In the genomic region with DNA sequence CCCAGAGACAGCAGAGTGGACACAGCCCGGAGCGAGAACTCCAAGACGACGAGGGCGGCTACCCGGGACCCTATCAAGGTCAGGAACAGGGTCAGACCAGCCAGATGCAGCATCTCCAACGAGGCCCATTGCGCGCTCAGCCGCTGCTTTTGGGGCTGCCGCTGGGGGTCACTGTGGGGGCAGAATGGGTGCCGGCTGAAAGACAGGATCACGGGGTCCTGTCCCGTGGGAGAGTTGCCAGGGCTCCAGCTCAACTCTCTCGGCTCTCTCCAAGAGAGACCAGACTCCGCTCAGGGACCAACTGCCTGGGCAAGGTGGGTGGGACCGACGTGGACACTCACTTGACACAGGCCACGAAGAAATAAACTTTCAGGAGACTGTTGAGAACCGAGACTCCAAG, we compare ENCODE assay signal across 8 mouse cellular contexts. TPM values are rescaled to one million over a fixed set of nuclear protein-coding genes. Genes with fewer than 3 reads are reported as not detected.
DNase-seq lines count a peak whose midpoint lies in the region; ATAC-seq lines count a peak whose summit lies in the region.

No protein-coding gene starts in this region.

- H3K9me3 ChIP-seq in intestine, embryonic 14.5 days (ENCODE audit: control insufficient read depth, low read length): no peaks in the 10 kb centered on the region
- no peaks in the 10 kb centered on the region for H3K9me3 ChIP-seq in limb, embryonic 10.5 days (replicated peaks)

- 5% methylated on average over 20 of the region's 20 CpGs for WGBS in intestine, embryonic 14.5 days
- 1% methylated on average over 20 of the region's 20 CpGs for WGBS in limb, embryonic 10.5 days

- no peaks in the 10 kb centered on the region for H3K36me3 ChIP-seq in intestine, embryonic 14.5 days (ENCODE audit: control insufficient read depth, insufficient read depth, low read length)
- H3K36me3 ChIP-seq in limb, embryonic 10.5 days: no peaks in the 10 kb centered on the region

- H3K9ac ChIP-seq in intestine, embryonic 14.5 days (ENCODE audit: low read length): peak overlapping the region; percentile 35

- peak overlapping the region; percentile 50 for H3K4me2 ChIP-seq in intestine, embryonic 14.5 days (ENCODE audit: low read length)

- H3K27me3 ChIP-seq in intestine, embryonic 14.5 days (replicated peaks; ENCODE audit: control insufficient read depth, insufficient read depth, low read length): no peaks in the 10 kb centered on the region
- H3K27me3 ChIP-seq in limb, embryonic 10.5 days (ENCODE audit: low read depth, poor library complexity, severe bottlenecking): no peaks in the 10 kb centered on the region

- DNase-seq in cerebellum, adult 9-11 months: peak; percentile 31
- DNase-seq in cerebellum, adult 8-10 months: no peak
- DNase-seq in cerebellum, postnatal 36 days: peak; percentile 30 to 47
- DNase-seq in gastrocnemius, postnatal 25 days: peak; percentile 68
- DNase-seq in intestine, embryonic 14.5 days (ENCODE audit: low spot score): peak; percentile 85
- DNase-seq in limb, embryonic 10.5 days (ENCODE audit: low spot score): peak; percentile 79
- DNase-seq in mesoderm, embryonic 11.5 days (ENCODE audit: low read depth, low spot score): peak; percentile 73
- DNase-seq in spleen, postnatal 10 days (ENCODE audit: low spot score in 2 of 2): peak; percentile 38 to 79

- ATAC-seq in intestine, embryonic 14.5 days (replicated peaks; ENCODE audit: low FRiP score, low TSS enrichment, low read depth): peak; percentile 41

- peaks cover 17% of the 10 kb centered on the region for H3K4me1 ChIP-seq in intestine, embryonic 14.5 days (replicated peaks; ENCODE audit: control insufficient read depth, insufficient read depth, low read length)
- H3K4me1 ChIP-seq in limb, embryonic 10.5 days: peaks cover 31% of the 10 kb centered on the region

- peak overlapping the region; percentile 27 for H3K4me3 ChIP-seq in intestine, embryonic 14.5 days (ENCODE audit: low read depth, low read length)
- peak overlapping the region; percentile 46 for H3K4me3 ChIP-seq in limb, embryonic 10.5 days

- H3K27ac ChIP-seq in intestine, embryonic 14.5 days (ENCODE audit: low read depth): 0 out of 2 replicates have a peak overlapping the region, but pooled peaks have one; percentile 29
- peak overlapping the region; percentile 64 for H3K27ac ChIP-seq in limb, embryonic 10.5 days

RNA-seq across cellular contexts. Expression of a gene that starts 1.1 kb away (rescaled TPM):
- total RNA-seq in gastrocnemius, postnatal 25 days (2021): 1 to 10 TPM; 1.2 to 2.3 TPM
- 6.0 and 8.4 TPM in 2 replicates for polyA plus RNA-seq in intestine, embryonic 14.5 days (2014; fragmentation: Nextera tagmentation; extraction: Ambion mirVana)
- 1.1 and 1.6 TPM in 2 replicates for polyA plus RNA-seq in limb, embryonic 10.5 days (2016; fragmentation: Nextera tagmentation; extraction: Ambion mirVana)

RNA-seq across cellular contexts. Expression of a gene that starts 6.3 kb away (rescaled TPM):
- total RNA-seq in gastrocnemius, postnatal 25 days (2021): 10 to 100 TPM; 14.7 to 14.8 TPM
- polyA plus RNA-seq in intestine, embryonic 14.5 days (2014; fragmentation: Nextera tagmentation; extraction: Ambion mirVana): 0.17 and 0.26 TPM in 2 replicates
- 0.05 TPM in 1 of 2 replicates, not detected in the other for polyA plus RNA-seq in limb, embryonic 10.5 days (2016; fragmentation: Nextera tagmentation; extraction: Ambion mirVana)

RNA-seq across cellular contexts. Expression of a gene that starts 11.4 kb away (rescaled TPM):
- 1 to 10 TPM; 1.5 to 4.7 TPM for total RNA-seq in gastrocnemius, postnatal 25 days (2021)
- polyA plus RNA-seq in intestine, embryonic 14.5 days (2014; fragmentation: Nextera tagmentation; extraction: Ambion mirVana): 94.6 and 108 TPM in 2 replicates
- polyA plus RNA-seq in limb, embryonic 10.5 days (2016; fragmentation: Nextera tagmentation; extraction: Ambion mirVana): 58.6 and 77.7 TPM in 2 replicates

RNA-seq across cellular contexts. Expression of a gene that starts 47.4 kb away (rescaled TPM):
- total RNA-seq in gastrocnemius, postnatal 25 days (2021): 10 to 100 TPM; 24.3 to 32.7 TPM
- 3.2 and 3.7 TPM in 2 replicates for polyA plus RNA-seq in intestine, embryonic 14.5 days (2014; fragmentation: Nextera tagmentation; extraction: Ambion mirVana)
- 5.0 and 5.6 TPM in 2 replicates for polyA plus RNA-seq in limb, embryonic 10.5 days (2016; fragmentation: Nextera tagmentation; extraction: Ambion mirVana)
